Mouse (Mus musculus) hindbrain, embryonic 12.5 days (tissue): ENCODE data around the gene 4933415A04Rik. TPM values are rescaled to one million over a fixed set of nuclear protein-coding genes. Genes with fewer than 3 reads are reported as not detected.

ENCODE experiments used
- ATAC-seq: fragments of 200-750 bp; cut with Nextera tagmentation; 2 replicates; pipeline ENCODE4 v1.8.0; 2017; ENCODE audit warnings: moderate TSS enrichment; ENCODE audit not compliant: low FRiP score
- H3K27ac ChIP-seq: fragments of 300-500 bp; sonication (generic); 2 replicates; pipeline ENCODE4 v1.5.1; 2016; ENCODE audit warnings: mild to moderate bottlenecking
- H3K27me3 ChIP-seq: fragments of 300-500 bp; sonication (generic); 2 replicates; pipeline ENCODE4 v1.6.1; 2016; ENCODE audit warnings: mild to moderate bottlenecking
- H3K36me3 ChIP-seq: fragments of 300-500 bp; sonication (generic); 2 replicates; pipeline ENCODE4 v1.6.1; 2016; ENCODE audit warnings: mild to moderate bottlenecking
- H3K4me1 ChIP-seq: fragments of 300-500 bp; sonication (generic); 2 replicates; pipeline ENCODE4 v1.6.1; 2016
- H3K4me2 ChIP-seq: fragments of 300-500 bp; sonication (generic); replicated peaks from 2 replicates; pipeline ENCODE4 v1.6.1; 2016; ENCODE audit warnings: mild to moderate bottlenecking
- H3K4me3 ChIP-seq: fragments of 300-500 bp; sonication (generic); 2 replicates; pipeline ENCODE4 v1.5.1; 2016; ENCODE audit warnings: mild to moderate bottlenecking
- H3K9ac ChIP-seq: fragments of 300-500 bp; sonication (generic); 2 replicates; pipeline ENCODE4 v1.6.1; 2016; ENCODE audit warnings: mild to moderate bottlenecking, moderate library complexity
- H3K9me3 ChIP-seq: fragments of 300-500 bp; sonication (generic); replicated peaks from 2 replicates; pipeline ENCODE4 v1.6.1; 2016; ENCODE audit warnings: mild to moderate bottlenecking
- WGBS: fragments of 180-500 bp; shearing (Covaris S2); methylation state at CpG from one replicate; pipeline ENCODE4 v1.1.7; 2016; 5-methylcytosine and 5-hydroxymethylcytosine counted together
- polyA plus RNA-seq: library from polyadenylated mRNA; unstranded; fragments of >200 nt; fragmentation: Nextera tagmentation; extraction: Ambion mirVana; gene quantifications from 2 replicates; pipeline ENCODE4 v1.2.1, GENCODE M21; 2016

Gene 4933415A04Rik
- polyA plus RNA-seq, 1 experiment from 2014 or later = 8.1 TPM

- Histone ChIP-seq H3K4me1 (peaks cover 19% of the 10 kb centered on the region), H3K4me2 (no peak overlapping the region), H3K9ac (no peak overlapping the region), H3K27me3 (no peaks in the 10 kb centered on the region), H3K27ac (peak overlapping the region; percentile 46; the same call in 1 of the 2 replicates), H3K9me3 (no peaks in the 10 kb centered on the region), H3K36me3 (no peaks in the 10 kb centered on the region), H3K4me3 (no peak overlapping the region)
- 35% methylated on average over 5 of the region's 5 CpGs for WGBS
- ATAC-seq = peak; percentile 59
These were observed 31.1 kb downstream of the 4933415A04Rik start for GRCm38 (mm10) chr11:43617924-43618323.

GRCm38 (mm10) chr11:43618403-43618802 is 31.6 kb downstream of the 4933415A04Rik start:
- Histone ChIP-seq H3K4me3 (no peak overlapping the region), H3K27me3 (no peaks in the 10 kb centered on the region), H3K4me1 (peaks cover 16% of the 10 kb centered on the region), H3K4me2 (no peak overlapping the region), H3K9me3 (no peaks in the 10 kb centered on the region), H3K27ac (peak overlapping the region; percentile 40; the same call in 1 of the 2 replicates), H3K9ac (no peak overlapping the region), H3K36me3 (no peaks in the 10 kb centered on the region)
- peak; percentile 69; the same call in 1 of the 2 replicates for ATAC-seq
- WGBS = 49% methylated on average over 7 of the region's 7 CpGs

- Histone ChIP-seq H3K27ac (no peak overlapping the region), H3K4me3 (no peak overlapping the region), H3K9me3 (no peaks in the 10 kb centered on the region), H3K9ac (no peak overlapping the region), H3K36me3 (no peaks in the 10 kb centered on the region), H3K4me1 (peaks cover 24% of the 10 kb centered on the region), H3K4me2 (no peak overlapping the region), H3K27me3 (no peaks in the 10 kb centered on the region)
- no peak for ATAC-seq
- 85% methylated on average over 5 of the region's 5 CpGs for WGBS
These were observed 34.9 kb downstream of the 4933415A04Rik start for GRCm38 (mm10) chr11:43621769-43622168.

GRCm38 (mm10) chr11:43624341-43624740 is 37.5 kb downstream of the 4933415A04Rik start:
- no peak overlapping the region for H3K27ac ChIP-seq
- H3K9me3 ChIP-seq = no peaks in the 10 kb centered on the region
- H3K9ac ChIP-seq = no peak overlapping the region
- H3K4me3 ChIP-seq = no peak overlapping the region
- WGBS = 97% methylated on average over 1 of the region's 1 CpGs
- H3K36me3 ChIP-seq = no peaks in the 10 kb centered on the region
- peaks cover 15% of the 10 kb centered on the region for H3K4me1 ChIP-seq
- H3K27me3 ChIP-seq = no peaks in the 10 kb centered on the region
- no peak for ATAC-seq
- no peak overlapping the region for H3K4me2 ChIP-seq

- Histone ChIP-seq H3K27me3 (no peaks in the 10 kb centered on the region), H3K4me2 (peak overlapping the region; percentile 44), H3K36me3 (no peaks in the 10 kb centered on the region), H3K9me3 (no peaks in the 10 kb centered on the region), H3K27ac (peak overlapping the region; percentile 40; the same call in 1 of the 2 replicates), H3K4me3 (0 out of 2 replicates have a peak overlapping the region, but pooled peaks have one; percentile 0), H3K4me1 (peaks cover 15% of the 10 kb centered on the region), H3K9ac (peak overlapping the region; percentile 19; the same call in 1 of the 2 replicates)
- WGBS = 9% methylated on average over 12 of the region's 12 CpGs
- peak; percentile 38; the same call in 1 of the 2 replicates for ATAC-seq
These were observed 39.6 kb downstream of the 4933415A04Rik start for GRCm38 (mm10) chr11:43626300-43626926.

- peaks cover 15% of the 10 kb centered on the region for H3K4me1 ChIP-seq
- H3K4me3 ChIP-seq = 0 out of 2 replicates have a peak overlapping the region, but pooled peaks have one; percentile 0
- H3K27me3 ChIP-seq = no peaks in the 10 kb centered on the region
- ATAC-seq = no peak
- WGBS = 28% methylated on average over 18 of the region's 18 CpGs
- peak overlapping the region; percentile 44 for H3K4me2 ChIP-seq
- H3K9me3 ChIP-seq = no peaks in the 10 kb centered on the region
- peak overlapping the region; percentile 19; the same call in 1 of the 2 replicates for H3K9ac ChIP-seq
- H3K36me3 ChIP-seq = no peaks in the 10 kb centered on the region
- 0 out of 2 replicates have a peak overlapping the region, but pooled peaks have one; percentile 36 for H3K27ac ChIP-seq
These were observed 40.2 kb downstream of the 4933415A04Rik start for GRCm38 (mm10) chr11:43626927-43627645.

- H3K9me3 ChIP-seq = no peaks in the 10 kb centered on the region
- H3K4me2 ChIP-seq = no peak overlapping the region
- H3K36me3 ChIP-seq = no peaks in the 10 kb centered on the region
- H3K9ac ChIP-seq = no peak overlapping the region
- H3K27me3 ChIP-seq = no peaks in the 10 kb centered on the region
- ATAC-seq = no peak
- peaks cover 17% of the 10 kb centered on the region for H3K4me1 ChIP-seq
- 86% methylated on average over 9 of the region's 9 CpGs for WGBS
- no peak overlapping the region for H3K4me3 ChIP-seq
- no peak overlapping the region for H3K27ac ChIP-seq
These were observed 44.8 kb downstream of the 4933415A04Rik start for GRCm38 (mm10) chr11:43631645-43632044.

GRCm38 (mm10) chr11:43632566-43632965 is 45.7 kb downstream of the 4933415A04Rik start:
- H3K4me1 ChIP-seq = peaks cover 8% of the 10 kb centered on the region
- H3K4me2 ChIP-seq = no peak overlapping the region
- H3K27ac ChIP-seq = no peak overlapping the region
- H3K36me3 ChIP-seq = no peaks in the 10 kb centered on the region
- no peaks in the 10 kb centered on the region for H3K27me3 ChIP-seq
- WGBS = 64% methylated on average over 4 of the region's 4 CpGs
- H3K9me3 ChIP-seq = no peaks in the 10 kb centered on the region
- ATAC-seq = no peak
- H3K4me3 ChIP-seq = no peak overlapping the region
- no peak overlapping the region for H3K9ac ChIP-seq

- Histone ChIP-seq H3K4me1 (peaks cover 8% of the 10 kb centered on the region), H3K36me3 (no peaks in the 10 kb centered on the region), H3K27ac (no peak overlapping the region), H3K9me3 (no peaks in the 10 kb centered on the region), H3K9ac (no peak overlapping the region), H3K4me2 (no peak overlapping the region), H3K4me3 (no peak overlapping the region), H3K27me3 (no peaks in the 10 kb centered on the region)
- WGBS = 81% methylated on average over 6 of the region's 6 CpGs
- ATAC-seq = peak; percentile 12; the same call in 1 of the 2 replicates
These were observed 46.3 kb downstream of the 4933415A04Rik start for GRCm38 (mm10) chr11:43633165-43633564.

GRCm38 (mm10) chr11:43633658-43634401 is 47.0 kb downstream of the 4933415A04Rik start:
- H3K27me3 ChIP-seq = no peaks in the 10 kb centered on the region
- ATAC-seq = peak; percentile 74
- peak overlapping the region; percentile 62; the same call in 1 of the 2 replicates for H3K27ac ChIP-seq
- no peak overlapping the region for H3K9ac ChIP-seq
- no peaks in the 10 kb centered on the region for H3K9me3 ChIP-seq
- 21% methylated on average over 19 of the region's 19 CpGs for WGBS
- H3K4me3 ChIP-seq = no peak overlapping the region
- H3K4me2 ChIP-seq = peak overlapping the region; percentile 35
- no peaks in the 10 kb centered on the region for H3K36me3 ChIP-seq
- H3K4me1 ChIP-seq = peaks cover 8% of the 10 kb centered on the region

- Histone ChIP-seq H3K9me3 (no peaks in the 10 kb centered on the region), H3K9ac (no peak overlapping the region), H3K27me3 (no peaks in the 10 kb centered on the region), H3K4me1 (peaks cover 8% of the 10 kb centered on the region), H3K27ac (no peak overlapping the region), H3K4me2 (no peak overlapping the region), H3K36me3 (no peaks in the 10 kb centered on the region), H3K4me3 (no peak overlapping the region)
- no peak for ATAC-seq
- 81% methylated on average over 4 of the region's 4 CpGs for WGBS
These were observed 49.9 kb downstream of the 4933415A04Rik start for GRCm38 (mm10) chr11:43636761-43637160.

- H3K4me2 ChIP-seq = no peak overlapping the region
- H3K36me3 ChIP-seq = no peaks in the 10 kb centered on the region
- WGBS = 96% methylated on average over 3 of the region's 3 CpGs
- peaks cover 13% of the 10 kb centered on the region for H3K4me1 ChIP-seq
- no peak for ATAC-seq
- no peaks in the 10 kb centered on the region for H3K9me3 ChIP-seq
- H3K9ac ChIP-seq = no peak overlapping the region
- no peak overlapping the region for H3K27ac ChIP-seq
- no peaks in the 10 kb centered on the region for H3K27me3 ChIP-seq
- H3K4me3 ChIP-seq = no peak overlapping the region
These were observed 51.6 kb downstream of the 4933415A04Rik start for GRCm38 (mm10) chr11:43638486-43638885.
